Mouse (Mus musculus): ENCODE results near the gene Clec9a.

GRCm38 (mm10) chr6:129359515-129359914 lies 49.1 kb upstream of the Clec9a start:
- TF ChIP-seq TCF12 (IDR thresholded peaks at IDR 0.05; ENCODE audit: insufficient read depth, poor library complexity, severe bottlenecking) (no peak), E2F4 (IDR thresholded peaks at IDR 0.05; ENCODE audit: insufficient read depth) (no peak), MYOG (IDR thresholded peaks at IDR 0.05; ENCODE audit: control insufficient read depth in 1 of 3, insufficient read depth in 1 of 3, insufficient read length in 2 of 3, low read depth in 2 of 3) (no peak), POLR2A (IDR thresholded peaks at IDR 0.05; ENCODE audit: insufficient read length, low read depth) (no peak), CEBPB (IDR thresholded peaks at IDR 0.05; ENCODE audit: insufficient read depth, poor library complexity, severe bottlenecking) (no peak), TCF3 (IDR thresholded peaks at IDR 0.05; ENCODE audit: insufficient read length, low read depth) (no peak), REST (IDR thresholded peaks at IDR 0.05; ENCODE audit: insufficient read depth, insufficient read length) (no peak)

Data from myocyte (in vitro differentiated cells).